Mouse (Mus musculus) testis, postnatal 10 days (tissue): ENCODE results near the gene Zzz3.
"Not testable (repeated sequence)": the region's sequence is repeated elsewhere in the genome, so short reads cannot be mapped to it uniquely, and the experiment has no call there.

ENCODE experiments used
- DNase-seq: peaks from one replicate; pipeline ENCODE4 v3.0.0; 2021; ENCODE audit warnings: low spot score

Gene Zzz3

DNA sequence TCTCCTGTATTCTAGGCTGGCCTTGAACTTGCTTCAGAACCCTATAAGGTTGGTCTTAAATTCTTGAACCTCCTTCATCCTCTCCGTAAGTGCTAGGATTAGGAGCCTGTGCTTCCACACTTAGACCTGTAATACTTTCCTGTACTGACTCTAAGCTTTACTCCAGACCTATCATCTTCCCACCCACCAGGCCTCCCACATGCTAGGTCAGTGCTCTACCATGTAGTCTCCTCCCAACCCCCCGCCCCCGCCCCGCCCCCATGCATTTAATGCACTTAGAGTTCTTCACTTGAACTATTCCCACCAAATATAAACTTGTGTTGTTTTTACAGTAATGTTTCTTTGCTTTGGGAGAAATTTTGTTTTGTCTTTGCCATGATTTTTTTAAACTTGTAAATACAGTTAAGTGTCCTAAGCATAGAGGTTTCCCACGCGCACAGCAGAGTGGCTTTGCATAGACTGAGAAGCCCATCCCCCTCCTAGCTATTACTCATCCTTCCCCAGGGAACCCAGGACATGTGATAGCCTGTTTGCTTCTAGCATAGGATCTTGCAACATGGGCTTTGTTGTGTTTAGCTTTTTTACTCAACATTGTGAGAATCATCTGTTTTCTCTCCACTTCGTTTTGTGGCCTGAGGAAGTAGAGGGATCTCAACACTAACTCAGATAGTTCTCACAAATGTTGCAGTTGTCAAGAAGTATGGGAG, 6.8 kb downstream of the Zzz3 start:
- DNase-seq, result no peak

- no peak for DNase-seq
Measured at GRCm38 (mm10) chr3:152402671-152403066, 7.4 kb downstream of the Zzz3 start.

DNA sequence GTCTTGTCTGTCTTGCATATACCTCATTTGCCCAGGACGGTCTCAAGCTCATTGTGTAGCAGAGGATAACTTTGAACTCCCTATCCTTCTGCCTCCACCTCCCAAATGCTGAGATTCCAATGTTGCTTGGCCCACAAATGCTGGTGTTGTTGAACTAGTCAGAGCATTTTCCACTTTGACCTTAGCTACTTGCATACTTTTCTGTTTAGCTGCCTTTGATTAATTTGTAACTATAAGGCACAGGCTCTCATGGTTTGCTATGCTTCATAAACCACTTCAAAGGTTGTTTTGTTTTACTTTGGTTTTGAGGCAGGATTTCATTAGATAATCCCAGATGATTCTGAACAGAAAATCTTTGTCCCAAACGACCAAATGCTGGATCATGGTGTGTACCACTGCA, 8.6 kb downstream of the Zzz3 start:
- no peak for DNase-seq

DNA sequence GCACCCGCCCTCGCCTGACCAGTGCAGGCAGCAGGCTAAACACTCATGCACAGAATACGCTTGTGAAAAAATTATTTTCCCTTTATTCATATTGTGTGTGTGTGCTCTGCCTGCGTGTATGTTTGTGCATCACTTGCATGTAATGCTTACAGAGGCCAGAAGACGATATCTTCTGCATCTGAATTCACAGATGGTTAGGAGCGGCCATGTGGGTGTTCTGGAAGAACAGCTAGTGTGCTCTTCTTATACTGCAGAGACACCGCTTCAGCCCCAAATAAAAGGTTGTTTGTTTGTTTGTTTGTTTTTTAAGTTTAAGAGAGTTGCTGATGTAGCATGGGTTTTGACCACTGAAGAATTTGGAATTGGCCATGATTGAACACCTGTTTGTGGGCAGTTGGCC, 10.1 kb downstream of the Zzz3 start:
- DNase-seq, result no peak

DNA sequence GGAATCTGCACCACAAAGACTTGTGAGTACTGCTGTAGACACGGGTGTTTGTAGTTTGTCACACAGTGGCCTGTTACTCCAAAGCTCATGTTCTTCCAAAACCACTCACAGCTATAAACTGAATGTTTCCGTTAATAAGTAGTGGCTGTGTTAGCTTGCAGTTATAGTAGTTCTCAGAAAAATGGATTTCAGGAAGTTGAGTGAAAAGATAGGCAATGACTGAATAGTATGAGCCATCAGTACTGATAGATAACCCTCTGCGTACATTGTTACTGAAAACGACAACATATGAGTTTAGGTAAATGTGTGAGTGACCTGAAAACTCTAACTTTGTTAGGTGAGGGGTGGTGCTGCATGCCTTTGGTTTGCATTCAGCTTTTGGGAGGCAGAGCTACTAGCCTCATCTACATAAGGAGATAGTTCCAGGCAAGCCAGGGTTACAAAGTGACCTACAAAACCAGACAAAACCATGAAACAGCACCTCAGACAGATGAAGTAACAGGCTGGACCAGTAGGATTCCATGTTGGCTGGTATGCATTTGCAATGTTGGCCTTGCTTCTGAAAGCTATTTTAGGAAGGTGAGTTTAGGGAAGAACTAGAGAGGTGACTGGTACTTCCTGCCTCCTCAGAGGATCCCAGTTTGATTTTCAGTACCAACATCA, 10.8 kb downstream of the Zzz3 start:
- DNase-seq, result no peak

- no peak for DNase-seq
Measured at GRCm38 (mm10) chr3:152410980-152411551, 15.8 kb downstream of the Zzz3 start.

DNA sequence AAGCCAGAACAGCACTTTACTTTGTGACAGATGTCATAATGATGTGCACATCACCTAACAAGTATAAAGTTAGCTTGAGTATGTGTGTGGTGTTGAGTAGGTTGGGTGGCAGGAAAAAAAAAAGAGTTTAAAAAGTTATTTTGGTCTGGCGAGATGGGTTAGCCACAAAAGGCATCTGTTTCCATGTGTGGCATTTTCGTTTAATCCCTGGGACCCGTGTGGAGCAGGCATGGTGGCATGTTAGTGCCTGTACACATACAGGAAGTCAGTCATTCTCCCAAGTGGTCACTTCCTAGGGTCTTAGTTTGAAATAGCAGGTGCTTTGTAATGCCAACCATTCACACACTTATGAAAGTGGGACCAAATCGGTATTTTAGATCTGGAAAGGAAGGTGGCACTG, 17.1 kb downstream of the Zzz3 start:
- no peak for DNase-seq

DNA sequence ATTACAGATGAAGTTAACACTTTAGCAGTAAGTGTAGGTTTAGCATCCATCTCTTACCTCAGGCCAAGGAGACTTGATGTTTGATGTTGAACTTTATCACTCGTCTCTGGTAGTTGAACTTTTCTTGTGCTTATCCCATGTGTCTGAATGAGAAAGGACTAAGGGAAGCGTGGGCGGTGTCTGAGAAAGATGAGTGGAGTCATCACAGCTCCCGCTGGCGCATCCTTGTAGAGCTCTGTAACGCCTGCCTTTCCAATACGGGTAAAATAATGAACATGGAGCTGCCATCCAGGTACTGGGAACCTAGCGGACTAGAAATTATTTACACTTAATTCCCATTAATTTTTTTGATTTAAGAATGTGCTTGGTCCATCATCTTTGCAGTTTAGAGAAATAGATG, 33.7 kb downstream of the Zzz3 start:
- DNase-seq, result no peak

DNA sequence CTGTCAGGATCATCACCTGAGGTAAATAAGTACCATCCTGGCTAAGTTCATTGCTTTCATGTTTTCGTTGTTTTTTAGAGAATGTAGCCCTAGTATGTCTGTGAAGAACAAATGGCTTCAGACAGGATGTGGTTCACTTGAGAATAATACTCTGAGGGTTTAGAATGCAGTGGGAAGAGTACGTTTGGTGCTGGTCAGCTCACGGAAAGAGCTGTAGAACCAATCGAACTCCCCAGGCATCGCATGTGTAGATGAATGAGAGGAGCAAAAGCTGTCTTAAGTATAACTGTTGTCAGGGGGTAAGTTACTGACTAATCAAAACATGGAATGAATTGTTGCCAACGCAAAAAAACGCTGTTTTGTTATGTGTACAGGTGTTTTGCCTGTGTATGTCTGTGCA, 37.4 kb downstream of the Zzz3 start:
- DNase-seq, result no peak

DNA sequence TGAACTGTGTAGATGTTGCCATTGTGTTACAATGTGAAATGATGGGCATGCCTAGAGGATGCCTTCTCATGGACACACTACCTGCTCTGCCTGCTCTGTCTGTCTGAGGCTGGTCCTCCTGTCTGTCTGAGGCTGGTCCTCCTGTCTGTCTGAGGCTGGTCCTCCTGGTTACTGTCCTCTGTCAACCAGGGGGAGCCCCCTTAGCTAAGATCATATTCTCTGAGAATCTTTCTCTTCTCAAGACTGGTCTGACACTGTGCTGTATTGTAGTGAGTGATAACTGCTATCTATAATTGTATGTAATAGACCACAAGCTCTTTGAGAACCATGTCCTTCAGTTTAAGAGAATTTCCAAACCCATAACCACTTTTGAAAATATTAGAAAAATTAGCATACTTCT, 40.3 kb downstream of the Zzz3 start:
- DNase-seq, result no peak

- no peak for DNase-seq
Measured at GRCm38 (mm10) chr3:152438068-152438467, 42.8 kb downstream of the Zzz3 start.

DNA sequence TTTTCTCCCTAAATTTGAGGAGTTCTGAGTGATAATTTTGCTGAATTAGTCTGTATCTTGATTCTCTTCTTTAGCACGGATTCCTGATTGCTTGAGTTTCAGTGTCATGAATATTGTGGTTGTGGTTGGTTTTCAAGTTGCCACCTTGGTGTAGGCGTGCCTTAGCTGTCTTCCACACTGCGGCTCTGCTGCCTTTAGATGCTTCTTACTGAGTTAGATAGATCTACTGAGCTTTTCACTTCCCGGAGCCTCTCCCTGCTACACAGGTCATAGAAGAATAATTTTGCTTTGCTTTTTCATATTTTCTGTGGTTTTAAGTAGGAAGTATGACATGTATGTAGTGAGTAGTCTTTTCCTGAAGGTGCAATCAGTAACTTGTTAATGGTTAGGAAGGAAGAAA, 47.5 kb downstream of the Zzz3 start:
- no peak for DNase-seq

GRCm38 (mm10) chr3:152444114-152444513, 48.8 kb downstream of the Zzz3 start:
- DNase-seq, result no peak

DNA sequence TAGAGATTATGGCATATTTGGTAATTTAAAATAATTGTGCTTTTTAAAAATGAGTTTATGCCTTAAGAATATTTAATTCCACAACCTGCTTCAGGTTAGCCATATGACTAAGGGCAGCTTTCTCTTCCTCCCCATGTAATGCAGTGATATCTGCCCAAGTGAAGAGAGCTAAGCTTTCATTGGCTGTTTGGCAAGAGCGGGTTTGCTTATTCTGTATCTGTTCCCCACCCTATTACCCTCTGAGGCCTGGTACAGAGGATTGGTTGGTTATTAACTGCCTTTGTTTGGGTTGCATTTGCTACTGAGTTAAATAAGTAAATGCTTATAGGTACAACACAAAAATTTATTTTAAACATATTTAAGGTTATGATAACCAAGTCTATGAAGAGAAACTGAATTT, 51.7 kb downstream of the Zzz3 start:
- DNase-seq, result no peak

DNA sequence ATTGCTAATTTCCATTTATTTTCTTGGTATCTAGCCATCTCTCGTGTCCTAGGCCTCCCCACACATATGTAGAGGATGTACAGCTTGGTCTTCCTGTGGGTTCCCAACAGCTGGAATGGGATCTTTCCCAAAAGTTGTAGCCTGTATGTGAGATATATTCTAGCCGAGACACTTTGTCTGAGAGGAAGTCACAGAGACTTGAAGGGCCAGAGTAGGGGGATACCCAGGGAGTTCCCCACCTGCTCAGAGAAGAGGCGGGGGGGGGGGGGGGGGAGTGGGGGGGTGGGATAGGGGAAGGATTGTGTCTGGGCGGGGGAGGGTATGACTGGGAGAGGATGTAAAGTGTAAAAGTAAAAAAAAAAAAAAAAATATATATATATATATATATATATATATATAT, 57.9 kb downstream of the Zzz3 start:
- no peak for DNase-seq

DNA sequence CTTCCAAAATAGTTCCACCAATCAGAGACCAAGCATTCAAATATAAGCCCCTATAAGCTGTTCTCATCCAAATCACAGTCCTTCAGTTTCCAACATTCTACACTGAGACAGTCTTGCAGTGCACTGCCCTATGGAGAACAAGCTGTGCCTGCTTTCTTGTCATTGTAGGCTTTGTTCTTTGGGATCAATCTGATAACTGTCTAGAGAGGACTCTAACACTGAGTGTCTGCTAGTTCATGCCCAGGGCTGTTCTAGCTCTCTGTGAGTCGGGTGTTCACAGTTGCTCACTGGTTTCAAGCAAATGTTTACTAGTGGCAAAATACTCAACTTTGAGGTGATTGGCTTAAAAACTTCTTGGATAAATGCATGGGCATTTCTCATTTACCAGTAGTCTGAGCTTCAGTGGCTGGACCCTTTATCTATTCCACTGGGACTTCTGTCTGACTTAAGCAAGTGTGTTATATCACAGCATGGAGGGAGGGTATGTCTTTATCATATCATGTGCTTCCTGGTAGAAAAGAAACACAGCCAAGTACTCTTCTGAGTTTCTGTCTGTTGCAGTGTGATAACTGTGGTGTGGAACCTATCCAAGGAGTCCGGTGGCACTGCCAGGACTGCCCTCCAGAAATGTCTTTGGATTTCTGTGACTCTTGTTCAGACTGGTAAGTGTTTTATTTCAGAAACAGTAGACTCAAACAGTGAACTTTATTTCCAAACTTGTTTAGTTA, 62.2 kb downstream of the Zzz3 start:
- DNase-seq, result no peak

GRCm38 (mm10) chr3:152458875-152459274, 63.6 kb downstream of the Zzz3 start:
- not testable (repeated sequence) for DNase-seq

GRCm38 (mm10) chr3:152460802-152461201, 65.5 kb downstream of the Zzz3 start:
- DNase-seq, result no peak

GRCm38 (mm10) chr3:152462038-152462547, 66.8 kb downstream of the Zzz3 start:
- DNase-seq, result no peak

GRCm38 (mm10) chr3:152462900-152463299, 67.6 kb downstream of the Zzz3 start:
- DNase-seq, result no peak

- no peak for DNase-seq
Measured at GRCm38 (mm10) chr3:152464462-152464861, 69.2 kb downstream of the Zzz3 start.

DNA sequence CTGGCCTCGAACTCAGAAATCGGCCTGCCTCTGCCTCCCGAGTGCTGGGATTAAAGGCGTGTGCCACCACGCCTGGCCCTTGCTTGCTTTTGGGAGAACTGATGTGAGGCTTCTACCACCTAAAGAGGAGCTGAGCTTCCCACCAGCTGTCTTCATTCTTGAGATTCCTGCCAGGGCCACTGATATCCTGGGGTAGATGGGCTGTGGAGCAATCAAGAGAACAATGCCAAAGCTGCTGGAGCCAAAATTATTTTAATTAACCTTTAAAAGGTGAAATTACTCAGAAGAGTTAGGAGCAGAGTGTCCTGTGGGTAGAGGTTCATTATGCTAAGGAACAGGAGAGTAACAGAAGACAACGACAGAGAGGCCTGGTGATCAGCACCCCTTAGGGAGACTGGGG, 70.1 kb downstream of the Zzz3 start:
- DNase-seq, result no peak

DNA sequence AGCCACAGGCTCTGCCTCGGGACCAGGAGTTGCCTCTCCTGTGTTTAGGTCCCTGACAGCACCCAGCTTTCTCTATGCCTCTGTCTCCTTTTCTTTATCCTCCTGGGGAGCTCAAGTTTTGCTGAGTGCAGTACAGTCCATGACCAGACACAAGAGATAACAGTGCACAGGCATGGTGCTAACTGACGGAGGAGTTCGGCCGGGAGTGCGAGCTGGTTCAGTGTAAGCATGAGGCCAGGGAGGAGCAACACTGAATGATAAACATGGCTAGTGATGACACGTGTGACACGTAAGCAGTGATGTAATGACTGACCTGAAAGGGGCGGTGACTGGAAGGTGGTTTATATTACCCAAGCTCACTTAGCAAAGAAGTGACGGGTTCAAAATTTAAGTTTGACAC, 71.6 kb downstream of the Zzz3 start:
- DNase-seq, result no peak
